Mouse (Mus musculus) megakaryocyte-erythroid progenitor cell, adult 5 weeks (primary cell): ENCODE data around the gene AA792892. TPM values are rescaled to one million over a fixed set of nuclear protein-coding genes. Genes with fewer than 3 reads are reported as not detected.

Experiments
- polyA plus RNA-seq: library from polyadenylated mRNA; stranded (reverse); fragments of >175 nt; gene quantifications from 2 replicates; pipeline ENCODE4 v1.2.3, GENCODE M21; 2012

The AA792892 gene
- polyA plus RNA-seq = not detected in 2 replicates

GRCm38 (mm10) chr5:94339449-94339848 lies at the start of gene AA792892:
Gene AA792892 (plus strand): TSS chr5:94339749.

GRCm38 (mm10) chr5:94306696-94307095 lies 32.9 kb upstream of the AA792892 start, which contains the start of gene A430089I19Rik:
Gene A430089I19Rik (minus strand): TSS chr5:94306796.

DNA sequence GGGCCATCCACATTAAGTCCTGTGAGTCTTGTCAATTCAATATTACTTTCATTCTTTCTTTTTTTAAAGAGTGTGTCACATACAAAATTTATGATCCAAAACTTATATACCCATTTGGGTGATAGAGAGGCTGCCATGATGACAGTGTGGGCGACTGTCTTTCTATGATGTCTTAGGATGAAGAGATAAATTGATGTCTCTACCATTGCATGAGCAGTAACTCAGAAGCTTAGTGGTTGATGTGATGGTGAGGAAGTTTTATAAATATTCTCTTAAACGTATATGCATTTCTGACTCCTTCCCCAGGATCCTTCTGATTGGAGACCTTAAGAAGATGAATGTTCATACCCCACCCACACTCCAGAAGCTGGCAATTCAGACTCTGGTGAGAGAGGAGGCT lies 25.4 kb upstream of the AA792892 start, which contains the start of gene Gm6502:
Gene Gm6502 (plus strand): TSS at position 301 of the 400 bp plus-strand sequence.

Other genes starting within 250 kb of the AA792892 start
- not detected in 2 replicates for gene Gm3106, start 121.7 kb upstream of the AA792892 start, polyA plus RNA-seq
- not detected in 2 replicates for gene A430089I19Rik, start 33.0 kb upstream of the AA792892 start, polyA plus RNA-seq
- not detected in 2 replicates for gene Gm6502, start 25.3 kb upstream of the AA792892 start, polyA plus RNA-seq
- not detected in 2 replicates for gene Gm7682, start 106.0 kb downstream of the AA792892 start, polyA plus RNA-seq
- not detected in 2 replicates for gene Gm3139, start 186.5 kb downstream of the AA792892 start, polyA plus RNA-seq